Mouse (Mus musculus) liver, adult 2 months (tissue): ENCODE results near the gene Npc2.

ENCODE experiments used
- CTCF ChIP-seq: fragments of 200-500 bp; IDR thresholded peaks from 2 replicates; pipeline ENCODE4 v1.5.1; 2011; ENCODE audit warnings: low read depth, low read length, control low read depth
- POLR2A ChIP-seq: fragments of 200-500 bp; IDR thresholded peaks from 2 replicates; pipeline ENCODE4 v1.6.1; 2011; ENCODE audit warnings: low read length, control low read depth; ENCODE audit not compliant: insufficient read depth; ENCODE audit errors: extremely low read depth

DNA sequence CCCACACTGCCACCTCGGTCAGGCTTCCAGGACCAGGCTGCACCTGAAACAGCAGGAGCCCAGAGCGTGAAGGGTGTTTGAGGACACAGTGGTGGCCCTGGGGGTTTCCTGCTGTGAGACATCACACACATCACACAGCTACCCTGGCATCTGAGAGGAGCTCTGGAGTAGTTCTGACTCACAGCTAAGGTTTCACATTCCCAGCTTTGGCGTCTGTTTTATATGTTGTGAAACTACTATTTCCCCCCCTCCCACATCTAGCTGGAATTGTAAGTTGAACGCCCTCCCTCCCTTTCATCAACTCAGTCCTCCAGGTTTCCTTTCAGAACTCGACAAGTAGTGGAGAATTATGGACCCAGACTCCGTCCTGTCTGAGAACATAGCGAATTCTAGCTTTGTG is 8.2 kb downstream of the Npc2 start:
- TF ChIP-seq CTCF = no peak
- TF ChIP-seq POLR2A = no peak
